Mouse (Mus musculus) adrenal gland, postnatal 4 days (tissue): ENCODE results near the gene Tmem200c. TPM values are rescaled to one million over a fixed set of nuclear protein-coding genes. Genes with fewer than 3 reads are reported as not detected.

Source experiments
- DNase-seq, 2 experiments: peaks; one replicate each; pipeline ENCODE4 v3.0.0; 2021 to 2022; ENCODE audit warnings: low spot score in 2 of 2, mixed read lengths in 2 of 2
- total RNA-seq, 2 experiments: library from RNA; stranded (reverse); gene quantifications; 2 replicates each; pipeline ENCODE4 v1.2.3; 2021

The Tmem200c gene
- total RNA-seq, 2 experiments from 2014 or later, result 1.7 to 1.8 TPM

DNA sequence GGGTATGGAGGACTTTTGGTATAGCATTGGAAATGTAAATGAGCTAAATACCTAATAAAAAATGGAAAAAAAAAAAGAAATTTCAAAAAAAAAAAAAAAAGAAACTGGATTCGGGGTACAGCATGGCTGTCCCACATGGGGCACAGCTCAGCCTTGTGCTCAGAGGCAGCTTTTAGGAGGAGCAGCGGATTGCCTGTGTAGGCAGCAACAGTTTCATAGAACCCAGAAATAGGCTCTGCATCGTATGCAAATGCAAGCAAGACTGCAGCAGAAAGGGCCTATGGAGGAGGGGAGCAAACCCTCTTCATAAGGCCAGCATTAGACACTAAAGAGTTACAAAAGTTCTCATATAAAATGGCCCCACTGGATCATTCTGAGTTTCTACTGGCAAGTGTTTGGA lies 64.2 kb downstream of the Tmem200c start:
- no peak for DNase-seq

Other genes starting within 250 kb of the Tmem200c start
- gene Epb41l3, start 249.1 kb downstream of the Tmem200c start, total RNA-seq, result 10 to 100 TPM; 47.8 to 58.3 TPM